Mouse (Mus musculus): ENCODE results near the gene Calm4. TPM values are rescaled to one million over a fixed set of nuclear protein-coding genes. Genes with fewer than 3 reads are reported as not detected.
"Not testable (repeated sequence)": the region's sequence is repeated elsewhere in the genome, so short reads cannot be mapped to it uniquely, and the experiment has no call there.

Calm4 gene
- polyA plus RNA-seq, 1 experiment from 2014 or later: not detected

- 63% methylated on average over 7 of the region's 7 CpGs for WGBS (ENCODE audit: insufficient replicate concordance)
- Histone ChIP-seq H3K36me3 (ENCODE audit: control insufficient read depth, insufficient read depth) (no peaks in the 10 kb centered on the region), H3K27me3 (ENCODE audit: control insufficient read depth, insufficient read depth, low read depth, low read length) (no peaks in the 10 kb centered on the region), H3K9me3 (replicated peaks; ENCODE audit: control insufficient read depth, low read length) (no peaks in the 10 kb centered on the region), H3K4me1 (ENCODE audit: control insufficient read depth, low read depth, low read length) (no peaks in the 10 kb centered on the region), H3K9ac (ENCODE audit: low read depth, low read length) (no peak overlapping the region), H3K27ac (ENCODE audit: low read length) (no peak overlapping the region), H3K4me3 (ENCODE audit: low read depth, low read length) (no peak overlapping the region), H3K4me2 (ENCODE audit: low read depth, low read length) (no peak overlapping the region)
- no peak for ATAC-seq (ENCODE audit: low read depth)
These were observed 30.3 kb upstream of the Calm4 start for GRCm38 (mm10) chr13:3807131-3807827.

DNA sequence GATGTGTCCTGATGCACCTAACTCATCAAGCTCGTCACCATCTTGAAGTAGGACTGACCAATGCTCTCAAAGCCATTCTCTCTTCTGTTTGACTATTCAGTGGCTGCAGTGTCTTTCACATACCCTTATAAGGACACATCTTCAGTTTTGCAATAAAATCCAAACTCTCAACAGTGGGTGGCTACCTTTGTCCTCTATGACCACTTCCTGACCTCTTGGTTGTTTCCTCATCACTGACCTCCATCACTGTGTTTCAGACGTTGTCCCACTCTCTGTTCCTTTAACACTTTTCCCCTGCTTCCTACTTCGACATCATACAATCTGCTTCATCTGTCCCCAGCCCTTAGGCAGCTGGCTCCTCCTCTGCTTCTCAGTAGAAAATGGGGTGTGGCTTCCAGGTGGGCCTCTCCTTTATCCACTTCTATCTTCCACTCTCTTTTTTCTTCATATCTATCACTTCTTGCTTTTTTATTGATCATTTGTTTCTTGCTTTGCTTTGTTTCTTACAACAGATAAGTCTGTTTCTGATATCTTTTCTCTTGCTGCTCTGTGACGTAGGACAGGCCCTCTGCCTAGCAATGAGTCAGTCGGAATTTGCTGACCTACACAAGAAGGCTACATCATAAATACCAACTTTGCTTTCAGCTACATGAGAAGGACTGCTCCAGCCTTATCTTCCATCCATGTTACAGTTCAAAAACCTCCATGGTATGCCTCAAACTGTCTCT lies 19.4 kb upstream of the Calm4 start:
- H3K36me3 ChIP-seq (ENCODE audit: control insufficient read depth, insufficient read depth): no peaks in the 10 kb centered on the region

GRCm38 (mm10) chr13:3818740-3819076 lies 18.8 kb upstream of the Calm4 start:
- no peak overlapping the region for H3K4me3 ChIP-seq (ENCODE audit: low read depth, low read length)
- H3K27me3 ChIP-seq (ENCODE audit: control insufficient read depth, insufficient read depth, low read depth, low read length): no peaks in the 10 kb centered on the region
- H3K9me3 ChIP-seq (replicated peaks; ENCODE audit: control insufficient read depth, low read length): no peaks in the 10 kb centered on the region
- H3K4me2 ChIP-seq (ENCODE audit: low read depth, low read length): no peak overlapping the region
- H3K4me1 ChIP-seq (ENCODE audit: control insufficient read depth, low read depth, low read length): peaks cover 3% of the 10 kb centered on the region
- no peak for ATAC-seq (ENCODE audit: low read depth)
- no peaks in the 10 kb centered on the region for H3K36me3 ChIP-seq (ENCODE audit: control insufficient read depth, insufficient read depth)
- H3K9ac ChIP-seq (ENCODE audit: low read depth, low read length): no peak overlapping the region
- H3K27ac ChIP-seq (ENCODE audit: low read length): no peak overlapping the region
- WGBS (ENCODE audit: insufficient replicate concordance): 77% methylated on average over 2 of the region's 2 CpGs

More for the DNA sequence above, 19.4 kb upstream of the Calm4 start:
- Histone ChIP-seq H3K9ac (ENCODE audit: low read depth, low read length) (no peak overlapping the region), H3K4me2 (ENCODE audit: low read depth, low read length) (no peak overlapping the region), H3K4me3 (ENCODE audit: low read depth, low read length) (no peak overlapping the region), H3K4me1 (ENCODE audit: control insufficient read depth, low read depth, low read length) (peaks cover 3% of the 10 kb centered on the region), H3K27me3 (ENCODE audit: control insufficient read depth, insufficient read depth, low read depth, low read length) (no peaks in the 10 kb centered on the region), H3K9me3 (replicated peaks; ENCODE audit: control insufficient read depth, low read length) (no peaks in the 10 kb centered on the region), H3K27ac (ENCODE audit: low read length) (no peak overlapping the region)
- 50% methylated on average over 5 of the region's 5 CpGs for WGBS (ENCODE audit: insufficient replicate concordance)
- ATAC-seq (ENCODE audit: low read depth): no peak

GRCm38 (mm10) chr13:3822105-3822504 lies 15.5 kb upstream of the Calm4 start:
- Histone ChIP-seq H3K36me3 (ENCODE audit: control insufficient read depth, insufficient read depth) (no peaks in the 10 kb centered on the region), H3K27me3 (ENCODE audit: control insufficient read depth, insufficient read depth, low read depth, low read length) (no peaks in the 10 kb centered on the region), H3K9ac (ENCODE audit: low read depth, low read length) (no peak overlapping the region), H3K4me1 (ENCODE audit: control insufficient read depth, low read depth, low read length) (peaks cover 3% of the 10 kb centered on the region), H3K9me3 (replicated peaks; ENCODE audit: control insufficient read depth, low read length) (no peaks in the 10 kb centered on the region), H3K4me2 (ENCODE audit: low read depth, low read length) (no peak overlapping the region), H3K27ac (ENCODE audit: low read length) (no peak overlapping the region), H3K4me3 (ENCODE audit: low read depth, low read length) (no peak overlapping the region)
- 49% methylated on average over 4 of the region's 4 CpGs for WGBS (ENCODE audit: insufficient replicate concordance)
- ATAC-seq (ENCODE audit: low read depth): no peak

DNA sequence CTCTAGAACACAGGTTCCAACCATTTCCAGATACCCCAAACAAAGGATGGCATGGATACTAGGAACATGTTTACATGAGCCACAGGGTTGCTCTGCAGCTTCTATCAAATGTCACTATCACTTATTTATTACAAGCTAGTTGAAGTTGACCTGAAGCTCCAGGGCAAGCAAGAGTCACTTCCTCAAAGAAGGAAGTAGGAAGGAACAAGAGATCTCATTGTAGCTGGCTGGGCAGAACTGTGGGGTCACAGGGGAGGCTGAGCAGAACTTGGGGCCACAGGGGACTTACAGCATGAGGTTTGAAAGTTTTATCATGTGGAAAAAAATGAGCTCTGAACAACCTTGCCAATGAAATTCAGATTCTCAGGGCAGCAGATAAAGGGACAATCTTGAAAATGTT lies 11.8 kb upstream of the Calm4 start:
- Histone ChIP-seq H3K4me1 (ENCODE audit: control insufficient read depth, low read depth, low read length) (no peaks in the 10 kb centered on the region), H3K27ac (ENCODE audit: low read length) (no peak overlapping the region), H3K4me2 (ENCODE audit: low read depth, low read length) (no peak overlapping the region), H3K9me3 (replicated peaks; ENCODE audit: control insufficient read depth, low read length) (no peaks in the 10 kb centered on the region), H3K36me3 (ENCODE audit: control insufficient read depth, insufficient read depth) (no peaks in the 10 kb centered on the region), H3K9ac (ENCODE audit: low read depth, low read length) (no peak overlapping the region), H3K27me3 (ENCODE audit: control insufficient read depth, insufficient read depth, low read depth, low read length) (no peaks in the 10 kb centered on the region), H3K4me3 (ENCODE audit: low read depth, low read length) (no peak overlapping the region)
- ATAC-seq (ENCODE audit: low read depth): no peak

DNA sequence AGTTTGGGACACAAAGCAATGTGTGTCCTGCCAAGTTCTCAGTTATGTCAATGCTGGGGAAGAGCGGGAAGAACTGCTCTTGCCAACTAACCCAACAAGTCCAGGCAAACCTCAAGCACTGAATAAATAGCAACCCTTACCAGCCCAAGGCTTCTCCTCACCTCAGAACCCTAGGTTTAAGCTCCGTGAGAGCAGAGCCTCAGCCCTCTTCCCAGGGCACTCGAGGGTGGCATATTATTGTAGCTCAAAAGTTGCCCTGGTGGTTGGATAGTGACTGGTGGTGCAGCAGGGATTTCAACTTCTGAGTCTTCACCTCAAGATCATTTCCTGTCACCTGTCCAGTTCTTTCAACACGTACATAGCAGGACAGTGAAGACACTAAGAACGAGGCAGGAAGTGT lies 6.0 kb upstream of the Calm4 start:
- H3K4me3 ChIP-seq (ENCODE audit: low read depth, low read length): no peak overlapping the region
- no peak for ATAC-seq (ENCODE audit: low read depth)
- no peaks in the 10 kb centered on the region for H3K4me1 ChIP-seq (ENCODE audit: control insufficient read depth, low read depth, low read length)
- 43% methylated on average over 5 of the region's 5 CpGs for WGBS (ENCODE audit: insufficient replicate concordance)
- H3K9ac ChIP-seq (ENCODE audit: low read depth, low read length): no peak overlapping the region
- no peak overlapping the region for H3K27ac ChIP-seq (ENCODE audit: low read length)
- no peaks in the 10 kb centered on the region for H3K27me3 ChIP-seq (ENCODE audit: control insufficient read depth, insufficient read depth, low read depth, low read length)
- no peak overlapping the region for H3K4me2 ChIP-seq (ENCODE audit: low read depth, low read length)
- H3K36me3 ChIP-seq (ENCODE audit: control insufficient read depth, insufficient read depth): no peaks in the 10 kb centered on the region
- H3K9me3 ChIP-seq (replicated peaks; ENCODE audit: control insufficient read depth, low read length): no peaks in the 10 kb centered on the region

DNA sequence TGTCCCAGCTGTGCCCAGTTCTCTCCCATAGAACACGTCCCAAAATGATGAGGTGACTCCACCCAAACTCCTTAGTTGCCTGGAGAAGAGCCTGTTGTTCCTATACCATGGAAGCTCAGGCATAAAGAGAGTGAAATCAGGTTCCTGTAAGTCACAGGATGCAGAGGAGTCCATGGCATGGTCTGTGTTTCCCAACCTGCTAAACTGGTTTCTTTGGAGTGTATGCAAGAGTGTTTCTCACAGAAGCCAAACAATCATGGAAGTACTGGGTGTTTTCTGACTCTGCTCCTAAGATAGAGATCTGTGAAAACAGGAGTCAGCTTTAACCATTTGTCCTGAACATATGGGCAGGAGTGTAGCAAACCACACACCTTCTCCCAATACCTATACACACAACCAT lies 5.6 kb upstream of the Calm4 start:
- Histone ChIP-seq H3K4me3 (ENCODE audit: low read depth, low read length) (no peak overlapping the region), H3K9ac (ENCODE audit: low read depth, low read length) (no peak overlapping the region), H3K36me3 (ENCODE audit: control insufficient read depth, insufficient read depth) (no peaks in the 10 kb centered on the region), H3K4me2 (ENCODE audit: low read depth, low read length) (no peak overlapping the region), H3K27me3 (ENCODE audit: control insufficient read depth, insufficient read depth, low read depth, low read length) (no peaks in the 10 kb centered on the region), H3K4me1 (ENCODE audit: control insufficient read depth, low read depth, low read length) (no peaks in the 10 kb centered on the region), H3K27ac (ENCODE audit: low read length) (no peak overlapping the region), H3K9me3 (replicated peaks; ENCODE audit: control insufficient read depth, low read length) (no peaks in the 10 kb centered on the region)
- WGBS (ENCODE audit: insufficient replicate concordance): 32% methylated on average over 1 of the region's 1 CpGs
- no peak for ATAC-seq (ENCODE audit: low read depth)

- Histone ChIP-seq H3K9me3 (replicated peaks; ENCODE audit: control insufficient read depth, low read length) (no peaks in the 10 kb centered on the region), H3K4me3 (ENCODE audit: low read depth, low read length) (no peak overlapping the region), H3K4me1 (ENCODE audit: control insufficient read depth, low read depth, low read length) (no peaks in the 10 kb centered on the region), H3K4me2 (ENCODE audit: low read depth, low read length) (no peak overlapping the region), H3K36me3 (ENCODE audit: control insufficient read depth, insufficient read depth) (no peaks in the 10 kb centered on the region), H3K9ac (ENCODE audit: low read depth, low read length) (no peak overlapping the region), H3K27ac (ENCODE audit: low read length) (no peak overlapping the region), H3K27me3 (ENCODE audit: control insufficient read depth, insufficient read depth, low read depth, low read length) (no peaks in the 10 kb centered on the region)
- no peak for ATAC-seq (ENCODE audit: low read depth)
- WGBS (ENCODE audit: insufficient replicate concordance): 9% methylated on average over 2 of the region's 2 CpGs
These were observed 5.1 kb upstream of the Calm4 start for GRCm38 (mm10) chr13:3832450-3832849.

DNA sequence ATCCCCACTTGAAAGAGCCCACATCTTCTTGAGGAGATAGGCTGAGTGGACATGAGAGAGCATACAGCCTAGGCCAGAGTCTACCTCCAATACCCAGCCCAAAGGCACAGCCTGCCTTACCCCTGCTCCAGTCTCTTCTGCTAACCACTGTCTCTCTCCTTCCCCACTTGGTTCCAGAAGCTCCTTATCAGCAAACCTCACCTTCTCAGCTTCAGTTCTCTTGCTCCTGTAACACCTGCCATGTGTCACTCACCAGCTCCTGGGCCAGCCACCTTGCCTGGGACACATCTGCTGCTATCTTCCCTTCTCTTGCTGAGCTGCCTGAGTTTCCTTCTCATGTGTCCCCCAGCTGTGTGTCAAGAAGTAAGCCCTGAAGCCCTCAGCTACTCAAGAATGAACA lies 3.9 kb upstream of the Calm4 start:
- not testable (repeated sequence) for H3K27ac ChIP-seq (ENCODE audit: low read length); H3K4me2 ChIP-seq (ENCODE audit: low read depth, low read length); H3K36me3 ChIP-seq (ENCODE audit: control insufficient read depth, insufficient read depth); H3K9ac ChIP-seq (ENCODE audit: low read depth, low read length); H3K4me3 ChIP-seq (ENCODE audit: low read depth, low read length); H3K4me1 ChIP-seq (ENCODE audit: control insufficient read depth, low read depth, low read length); H3K9me3 ChIP-seq (replicated peaks; ENCODE audit: control insufficient read depth, low read length); H3K27me3 ChIP-seq (ENCODE audit: control insufficient read depth, insufficient read depth, low read depth, low read length)
- peak; percentile 39; the same call in 1 of the 2 replicates for ATAC-seq (ENCODE audit: low read depth)

Data from liver, embryonic 16.5 days (tissue).